Mouse (Mus musculus): ENCODE results near the gene Kcnh8.

The Kcnh8 gene

DNA sequence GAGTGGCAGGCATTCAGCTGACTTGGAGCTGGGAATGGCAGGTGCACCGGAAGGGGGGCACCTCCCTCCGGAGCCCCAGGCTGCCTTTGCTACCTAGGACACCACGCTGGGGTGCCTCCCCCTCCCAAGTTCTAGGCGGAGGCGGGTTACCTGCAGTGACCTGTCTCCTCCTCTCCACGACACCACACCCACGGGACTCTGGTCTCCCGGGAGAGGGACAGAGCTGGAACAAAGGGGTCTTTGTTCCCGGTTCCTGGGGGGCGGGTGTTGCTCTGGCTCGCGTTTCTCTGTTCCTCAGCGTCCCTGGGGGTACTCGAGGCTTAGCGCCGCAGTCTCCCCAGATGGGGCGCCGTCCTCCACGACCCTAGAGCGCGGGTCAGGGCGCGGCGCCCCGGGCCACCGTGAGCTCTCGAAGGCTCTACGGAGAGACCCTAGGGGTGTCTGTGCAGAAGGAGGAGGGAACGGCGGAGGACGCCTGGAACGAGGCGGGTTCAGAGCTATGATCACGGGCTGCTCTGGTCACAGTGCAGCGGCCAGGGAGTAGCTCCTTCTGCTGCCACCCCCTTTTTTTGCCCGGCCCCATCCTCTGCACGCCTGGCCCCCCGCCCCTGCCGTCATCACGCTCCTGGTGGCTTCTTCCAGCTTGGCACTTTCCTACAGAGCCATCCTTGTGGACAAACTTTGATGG is at the start of gene Kcnh8:
Gene Kcnh8, plus strand, starts transcription at position 617 of the 688 bp plus-strand sequence.
- no peak for DNase-seq (ENCODE audit: low spot score)

- peak; percentile 33 for DNase-seq (ENCODE audit: low spot score)
These were observed 42.4 kb upstream of the Kcnh8 start for GRCm38 (mm10) chr17:52559961-52560720.

DNA sequence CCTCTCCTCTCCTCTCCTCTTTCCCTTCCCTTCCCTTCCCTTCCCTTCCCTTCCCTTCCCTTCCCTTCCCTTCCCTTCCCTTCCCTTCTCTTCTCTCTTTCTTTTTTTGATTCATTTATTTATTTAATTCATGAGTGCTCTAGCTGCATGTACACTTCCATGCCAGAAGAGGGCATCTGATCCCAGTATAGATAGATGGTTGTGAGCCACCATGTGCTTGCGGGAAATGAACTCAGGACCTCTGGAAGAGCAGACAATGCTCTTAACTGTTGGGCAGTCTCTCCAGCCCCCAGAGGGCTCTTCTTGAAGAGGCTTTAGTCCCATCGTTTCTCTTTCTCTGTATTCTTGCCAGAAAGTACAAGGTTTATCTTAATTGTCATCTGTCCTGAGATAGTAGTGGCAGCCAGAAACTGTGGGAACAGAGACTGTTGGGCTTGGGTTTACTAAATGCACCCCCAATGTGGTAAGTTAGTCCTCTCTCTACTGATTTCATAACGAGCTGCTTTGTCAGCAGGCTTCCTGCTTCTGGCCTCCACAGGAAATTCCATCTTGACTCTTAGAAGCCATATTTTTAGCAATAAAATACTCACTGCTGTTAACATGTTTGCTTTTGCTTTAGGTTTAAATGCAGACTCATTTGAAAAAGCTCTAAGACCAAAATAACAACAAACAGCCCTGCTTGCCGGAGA is 36.9 kb upstream of the Kcnh8 start:
- no peak for DNase-seq (ENCODE audit: low spot score)

DNA sequence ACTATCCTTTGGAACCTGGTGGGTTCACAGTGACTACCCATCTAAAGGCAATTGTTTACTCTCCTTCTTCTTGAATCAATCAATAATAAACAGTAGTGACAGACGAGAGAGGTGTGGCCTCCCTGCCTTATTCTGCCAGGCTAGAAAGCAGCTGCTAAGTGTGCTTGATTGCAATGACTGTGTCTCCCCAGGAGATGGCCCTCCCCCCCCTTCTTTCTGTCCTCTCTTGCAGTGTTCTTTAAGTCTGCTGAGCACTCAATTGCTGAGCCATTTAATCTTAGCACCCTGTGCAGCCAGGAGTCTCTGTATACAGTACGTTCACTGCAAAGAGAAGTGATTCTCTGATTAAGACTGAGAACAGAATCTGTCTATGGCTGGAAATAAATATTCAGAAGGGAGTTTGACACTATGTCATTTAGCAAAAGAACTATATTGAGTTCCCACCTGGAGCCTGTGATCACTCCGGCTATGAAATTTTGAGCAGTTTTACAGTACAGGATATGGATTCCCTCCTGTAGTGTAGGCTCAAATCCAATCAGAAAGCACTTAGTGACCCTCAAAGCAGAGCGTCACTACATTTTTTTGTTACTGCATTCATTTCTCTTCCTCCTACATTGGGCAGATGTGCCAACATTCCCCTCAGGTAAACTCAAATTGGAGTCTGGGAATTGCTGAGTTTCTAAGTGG is 32.8 kb upstream of the Kcnh8 start:
- DNase-seq (ENCODE audit: low spot score), result no peak

DNA sequence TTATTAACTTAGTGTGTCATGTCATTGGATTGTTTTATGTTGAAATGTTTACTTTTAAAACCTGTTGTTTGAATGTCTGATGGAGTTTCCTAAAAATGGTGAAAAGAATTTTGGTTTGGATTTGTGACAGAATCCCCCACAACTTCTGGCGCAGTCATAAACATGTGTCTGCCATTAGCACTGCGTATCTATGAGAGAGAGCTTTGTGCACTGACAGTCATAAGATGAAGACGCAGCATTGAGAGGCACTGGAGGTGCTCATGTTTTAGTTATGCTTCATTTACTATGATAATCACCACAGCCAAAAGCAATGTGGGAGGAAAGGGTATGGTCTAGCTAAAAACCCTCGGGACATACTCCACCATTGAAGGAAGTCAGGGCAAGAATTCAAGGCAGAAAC is 30.3 kb upstream of the Kcnh8 start:
- no peak for DNase-seq (ENCODE audit: low spot score)

GRCm38 (mm10) chr17:52591503-52592194 is 10.9 kb upstream of the Kcnh8 start:
- DNase-seq (ENCODE audit: low spot score), result no peak

GRCm38 (mm10) chr17:52599141-52599540 is 3.4 kb upstream of the Kcnh8 start:
- no peak for DNase-seq (ENCODE audit: low spot score)

DNA sequence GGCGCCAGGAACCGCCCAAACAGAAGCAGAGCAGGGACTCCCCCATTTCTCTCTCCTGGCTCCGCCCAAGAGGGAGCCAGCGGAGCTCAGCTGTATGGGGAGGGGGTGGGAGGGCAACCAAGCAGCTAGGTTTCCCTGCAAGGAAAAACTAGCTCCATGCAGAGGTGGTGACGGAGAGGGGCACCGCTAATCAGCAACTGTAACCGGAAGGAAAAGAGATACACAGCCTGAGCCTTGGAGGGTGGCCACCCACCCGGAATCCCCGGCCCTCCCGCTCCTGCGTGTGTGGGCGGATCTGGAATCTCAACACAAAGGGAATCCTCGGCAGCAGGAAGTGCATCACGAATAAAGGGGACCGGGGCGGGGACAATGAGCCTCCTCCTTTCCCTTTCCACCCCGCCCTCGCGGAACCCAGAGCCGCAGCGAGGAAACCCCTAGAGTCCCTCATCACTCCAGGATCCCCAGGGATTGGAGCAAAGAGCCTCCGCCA is 1.6 kb upstream of the Kcnh8 start:
- peak; percentile 2 for DNase-seq (ENCODE audit: low spot score)

- no peak for DNase-seq (ENCODE audit: low spot score)
These were observed 267 bp downstream of the Kcnh8 start for GRCm38 (mm10) chr17:52602781-52603170.

- no peak for DNase-seq (ENCODE audit: low spot score)
These were observed 902 bp downstream of the Kcnh8 start for GRCm38 (mm10) chr17:52603411-52603810.

DNA sequence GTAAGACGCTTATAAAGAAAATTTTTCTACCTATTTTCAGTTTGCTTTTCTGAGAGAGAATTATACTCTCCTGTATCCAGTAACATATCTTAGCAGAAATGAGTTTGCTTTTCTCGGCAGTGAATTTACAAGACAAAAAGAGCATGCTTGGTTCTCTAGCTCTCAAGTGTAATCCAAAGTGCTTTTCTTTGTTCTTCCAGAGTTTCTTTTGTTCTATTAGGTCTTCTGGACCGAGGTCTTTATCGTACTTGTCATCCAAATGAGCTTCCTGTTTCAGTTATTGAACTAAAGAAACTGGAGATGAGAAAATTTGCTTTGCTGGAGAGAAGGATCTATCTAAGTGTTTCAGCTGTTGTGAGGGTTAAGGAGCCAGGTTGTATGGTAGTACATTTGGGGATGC is 8.9 kb downstream of the Kcnh8 start:
- DNase-seq (ENCODE audit: low spot score), result no peak

DNA sequence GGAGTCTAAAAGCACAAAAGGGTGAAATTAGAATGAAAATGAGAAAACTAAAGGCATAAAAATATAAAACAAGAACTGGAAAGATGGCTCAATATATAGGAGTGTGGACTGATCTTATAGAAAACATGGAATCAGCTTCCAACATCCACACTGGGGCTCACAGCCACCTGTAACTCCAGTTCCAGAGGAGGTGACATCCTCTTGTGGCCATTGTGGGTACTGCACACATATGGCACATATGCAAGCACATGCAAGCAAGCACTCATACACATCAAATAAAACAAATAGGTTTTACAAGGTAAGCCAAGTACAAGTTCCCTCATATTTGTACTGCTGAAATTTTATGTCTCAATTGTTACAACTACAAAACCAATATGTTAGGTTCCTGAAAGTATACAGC is 46.7 kb downstream of the Kcnh8 start:
- DNase-seq (ENCODE audit: low spot score), result no peak

- no peak for DNase-seq (ENCODE audit: low spot score)
These were observed 89.5 kb downstream of the Kcnh8 start for GRCm38 (mm10) chr17:52691988-52692387.

- no peak for DNase-seq (ENCODE audit: low spot score)
These were observed 99.4 kb downstream of the Kcnh8 start for GRCm38 (mm10) chr17:52701944-52702343.

GRCm38 (mm10) chr17:52712319-52712718 is 109.8 kb downstream of the Kcnh8 start:
- DNase-seq (ENCODE audit: low spot score), result no peak

GRCm38 (mm10) chr17:52722214-52722613 is 119.7 kb downstream of the Kcnh8 start:
- DNase-seq (ENCODE audit: low spot score), result no peak

- no peak for DNase-seq (ENCODE audit: low spot score)
These were observed 126.3 kb downstream of the Kcnh8 start for GRCm38 (mm10) chr17:52728806-52729205.

DNA sequence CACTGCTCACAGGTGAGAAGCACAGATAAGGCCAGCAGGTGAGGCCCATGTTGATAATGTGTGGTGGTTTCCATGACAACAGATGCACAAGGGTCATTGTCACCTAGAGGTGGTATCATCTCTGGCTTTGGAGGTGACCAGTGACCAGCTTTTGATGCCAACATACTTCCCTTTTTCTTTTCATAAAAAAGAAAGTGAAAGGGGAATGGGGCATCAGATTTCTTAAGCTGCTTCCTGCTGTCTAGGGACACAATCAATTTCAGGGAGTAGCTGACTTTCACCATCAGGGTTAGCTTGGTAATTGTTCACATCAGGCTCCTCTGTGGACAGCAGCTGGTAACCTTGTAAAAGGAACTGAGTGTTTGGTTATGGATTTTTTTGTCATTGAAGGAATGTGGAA is 135.9 kb downstream of the Kcnh8 start:
- DNase-seq (ENCODE audit: low spot score), result no peak

GRCm38 (mm10) chr17:52788151-52788550 is 185.6 kb downstream of the Kcnh8 start:
- no peak for DNase-seq (ENCODE audit: low spot score)

DNA sequence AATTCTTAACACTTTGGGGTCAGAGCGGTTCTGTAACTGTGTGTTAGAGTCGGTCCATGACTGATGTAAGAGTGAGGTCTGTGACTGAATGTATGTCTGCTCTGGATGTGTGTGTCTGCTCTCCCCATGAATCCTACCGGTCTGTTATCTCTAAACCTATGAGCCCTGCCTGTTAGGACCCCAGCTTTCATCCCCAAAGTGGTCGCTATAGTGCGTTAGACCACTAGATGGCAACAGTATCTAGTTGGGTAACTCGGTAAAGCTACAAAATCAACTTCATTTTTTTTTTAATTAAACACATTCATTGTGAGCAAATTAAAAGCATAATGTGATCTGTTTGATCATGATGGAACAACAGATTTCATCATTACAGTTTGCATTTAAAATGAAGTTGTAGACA is 202.0 kb downstream of the Kcnh8 start:
- DNase-seq (ENCODE audit: low spot score), result no peak

DNA sequence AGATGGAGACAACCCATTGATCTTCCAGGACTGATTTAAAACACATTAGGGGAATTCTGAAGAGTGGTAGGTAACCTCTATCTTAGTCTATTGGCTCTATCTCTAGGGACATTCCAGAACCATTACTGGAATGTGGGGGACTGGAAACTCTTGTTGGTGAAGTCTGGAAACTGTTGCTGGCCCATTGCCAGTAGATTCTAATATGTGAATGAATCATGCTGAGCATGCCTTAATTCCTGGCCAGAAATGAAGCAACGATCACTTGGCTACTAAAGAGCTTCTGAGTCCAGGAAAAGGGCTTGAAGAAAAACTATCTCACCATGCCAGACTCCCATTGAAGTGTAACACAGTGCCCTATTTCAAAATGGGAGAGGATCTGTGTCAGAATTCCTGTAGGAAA is 208.3 kb downstream of the Kcnh8 start:
- no peak for DNase-seq (ENCODE audit: low spot score)

DNA sequence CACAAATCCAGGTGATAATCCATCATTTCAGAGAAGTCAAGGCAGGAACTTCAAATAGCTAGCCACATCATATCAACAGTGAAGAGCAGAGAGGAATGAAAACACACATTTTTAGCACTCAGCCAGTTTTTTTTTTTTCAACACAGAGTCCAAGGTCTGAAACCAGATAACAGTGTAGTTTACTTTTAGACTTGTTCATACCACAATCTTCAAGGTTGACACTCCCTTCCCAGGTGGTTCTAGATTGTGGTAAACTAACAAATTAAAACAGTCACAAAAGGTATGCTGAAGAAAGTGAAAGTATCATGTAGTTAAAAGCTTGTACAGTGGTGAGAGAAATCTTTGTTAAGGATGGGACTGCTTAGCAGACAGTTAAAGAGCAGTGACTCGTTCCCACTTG is 216.5 kb downstream of the Kcnh8 start:
- DNase-seq (ENCODE audit: low spot score), result no peak

All from lung, postnatal 25 days (tissue).